Mouse (Mus musculus) neural tube, embryonic 14.5 days (tissue): ENCODE results near the gene Txndc5. TPM values are rescaled to one million over a fixed set of nuclear protein-coding genes. Genes with fewer than 3 reads are reported as not detected.

Source experiments
- ATAC-seq: fragments of 200-750 bp; cut with Nextera tagmentation; 2 replicates; pipeline ENCODE4 v1.8.0; 2017; ENCODE audit warnings: low read depth, mild to moderate bottlenecking, moderate TSS enrichment, moderate library complexity
- H3K27ac ChIP-seq: fragments of 300-500 bp; sonication (generic); 2 replicates; pipeline ENCODE4 v1.5.1; 2014; ENCODE audit warnings: low read depth, mild to moderate bottlenecking, control low read depth, low read length, moderate library complexity, mixed read lengths
- H3K27me3 ChIP-seq: fragments of 300-500 bp; sonication (generic); 2 replicates; pipeline ENCODE4 v1.6.1; 2014; ENCODE audit warnings: low read length; ENCODE audit not compliant: control insufficient read depth, insufficient read depth
- H3K36me3 ChIP-seq: fragments of 300-500 bp; sonication (generic); 2 replicates; pipeline ENCODE4 v1.6.1; 2014; ENCODE audit warnings: low read length, mixed read lengths; ENCODE audit not compliant: control insufficient read depth, insufficient read depth
- H3K4me1 ChIP-seq: fragments of 300-500 bp; sonication (generic); 2 replicates; pipeline ENCODE4 v1.6.1; 2014; ENCODE audit warnings: low read length; ENCODE audit not compliant: control insufficient read depth, insufficient read depth
- H3K4me2 ChIP-seq: fragments of 300-500 bp; sonication (generic); 2 replicates; pipeline ENCODE4 v1.6.1; 2014; ENCODE audit warnings: mild to moderate bottlenecking, low read depth, low read length, control low read depth
- H3K4me3 ChIP-seq: fragments of 300-500 bp; sonication (generic); 2 replicates; pipeline ENCODE4 v1.5.1; 2014; ENCODE audit warnings: low read depth, low read length, control low read depth, mixed read lengths
- H3K9ac ChIP-seq: fragments of 300-500 bp; sonication (generic); replicated peaks from 2 replicates; pipeline ENCODE4 v1.6.1; 2014; ENCODE audit warnings: low read depth, mild to moderate bottlenecking, control low read depth, low read length, mixed read lengths
- H3K9me3 ChIP-seq: fragments of 300-500 bp; sonication (generic); 2 replicates; pipeline ENCODE4 v1.6.1; 2016; ENCODE audit warnings: low read length; ENCODE audit not compliant: control insufficient read depth
- WGBS: fragments of 180-500 bp; shearing (Covaris S2); extraction: QIAGEN DNeasy Blood & Tissue Kit; methylation state at CpG from one replicate; pipeline ENCODE4 v1.1.7; 2014; 5-methylcytosine and 5-hydroxymethylcytosine counted together
- polyA plus RNA-seq: library from polyadenylated mRNA; unstranded; fragments of >200 nt; fragmentation: Nextera tagmentation; extraction: Ambion mirVana; gene quantifications from 2 replicates; pipeline ENCODE4 v1.2.1, GENCODE M21; 2014

Txndc5 gene
- polyA plus RNA-seq, 1 experiment from 2014 or later: 63.9 TPM

DNA sequence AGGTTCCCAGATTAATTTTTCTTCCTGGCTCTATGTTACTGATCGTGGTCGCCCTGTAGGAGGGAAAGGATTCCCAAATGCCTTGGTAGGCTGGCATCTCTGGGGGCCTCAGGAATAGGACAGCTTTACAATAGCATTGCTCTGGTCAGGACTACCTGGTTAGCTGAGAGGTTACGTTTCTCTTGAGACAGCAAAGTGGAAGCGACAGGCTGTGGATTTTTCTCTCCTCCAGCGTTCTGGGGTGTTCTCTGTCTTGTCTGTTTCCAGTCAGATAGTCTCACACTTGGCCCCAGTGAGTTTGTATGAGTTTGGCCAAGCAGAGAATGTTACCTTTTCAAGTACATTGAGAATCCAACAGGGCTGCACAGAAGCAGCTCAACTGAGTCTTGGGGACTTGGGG lies 77.2 kb downstream of the Txndc5 start:
- no peaks in the 10 kb centered on the region for H3K36me3 ChIP-seq
- no peaks in the 10 kb centered on the region for H3K9me3 ChIP-seq
- H3K4me3 ChIP-seq: no peak overlapping the region
- no peak overlapping the region for H3K27ac ChIP-seq
- H3K4me1 ChIP-seq: no peaks in the 10 kb centered on the region
- no peaks in the 10 kb centered on the region for H3K27me3 ChIP-seq
- ATAC-seq: no peak
- no peak overlapping the region for H3K4me2 ChIP-seq
- 73% methylated on average over 5 of the region's 5 CpGs for WGBS
- H3K9ac ChIP-seq: no peak overlapping the region

Other genes with a start within 250 kb of the Txndc5 start
- gene Bmp6, start 183.7 kb downstream of the Txndc5 start, polyA plus RNA-seq: 1.3 and 4.4 TPM in 2 replicates
- 18.1 and 20.7 TPM in 2 replicates for gene Bloc1s5, start 106.3 kb upstream of the Txndc5 start, polyA plus RNA-seq
- 84.0 and 109 TPM in 2 replicates for gene Eef1e1, start 130.2 kb upstream of the Txndc5 start, polyA plus RNA-seq